25 mouse cellular contexts compared by ENCODE assay signal in genomic region chr17:34937960-34938505, GRCm38 (mm10). TPM values are rescaled to one million over a fixed set of nuclear protein-coding genes. Genes with fewer than 3 reads are reported as not detected.
DNase-seq lines count a peak whose midpoint lies in the region; ATAC-seq and TF ChIP-seq lines count a peak whose summit lies in the region.
"Had no signal": no experiment of that assay in that cellular context is flagged by ENCODE, and none has a peak within 500 bp of the region (broad histone marks: within the 10 kb centered on the region; RNA-seq: fewer than 3 reads in every experiment).

No protein-coding gene starts in this region.

- no peak for TF ChIP-seq CTCF in kidney, postnatal 0 days (IDR thresholded peaks at IDR 0.05; ENCODE audit: low read depth)

- no peak overlapping the region for H3K4me2 ChIP-seq in kidney, embryonic 14.5 days (replicated peaks; ENCODE audit: low read depth, low read length)
- no peak overlapping the region for H3K4me2 ChIP-seq in kidney, postnatal 0 days (ENCODE audit: low read length)
- H3K4me2 ChIP-seq: forebrain, embryonic 15.5 days; limb, embryonic 15.5 days had no signal

- 0 out of 2 replicates have a peak, but pooled peaks cover 5% of the 10 kb centered on the region for H3K4me1 ChIP-seq in kidney, embryonic 14.5 days (ENCODE audit: control insufficient read depth, insufficient read depth, low read length)
- H3K4me1 ChIP-seq in kidney, postnatal 0 days (replicated peaks; ENCODE audit: insufficient read depth, low read length): 0 out of 2 replicates have a peak, but pooled peaks cover 5% of the 10 kb centered on the region

- WGBS in kidney, embryonic 14.5 days: 87% methylated on average over 6 of the region's 6 CpGs
- WGBS in kidney, postnatal 0 days: 75% methylated on average over 6 of the region's 6 CpGs

- H3K9me3 ChIP-seq in kidney, embryonic 14.5 days (ENCODE audit: control insufficient read depth, low read length): no peaks in the 10 kb centered on the region
- H3K9me3 ChIP-seq in kidney, postnatal 0 days (replicated peaks; ENCODE audit: low read length): no peaks in the 10 kb centered on the region
- H3K9me3 ChIP-seq: forebrain, embryonic 15.5 days; limb, embryonic 15.5 days had no signal

- peaks cover 9% of the 10 kb centered on the region; the same call in 1 of the 2 replicates for H3K36me3 ChIP-seq in kidney, embryonic 14.5 days (ENCODE audit: control insufficient read depth, insufficient read depth, low read length)
- peaks cover 4% of the 10 kb centered on the region; the same call in 1 of the 2 replicates for H3K36me3 ChIP-seq in kidney, postnatal 0 days (ENCODE audit: insufficient read depth, low read length)

- no peaks in the 10 kb centered on the region for H3K27me3 ChIP-seq in kidney, embryonic 14.5 days (ENCODE audit: control insufficient read depth, insufficient read depth, low read length)
- no peaks in the 10 kb centered on the region for H3K27me3 ChIP-seq in kidney, postnatal 0 days (ENCODE audit: insufficient read depth, low read length)
- H3K27me3 ChIP-seq: forebrain, embryonic 15.5 days; limb, embryonic 15.5 days had no signal

- peak; percentile 80 to 86 for DNase-seq in kidney, adult 8-10 months
- peak; percentile 53 for DNase-seq in NIH3T3 (ENCODE audit: low read depth)
- no peak for DNase-seq in kidney, postnatal 0 days (ENCODE audit: low spot score)
- DNase-seq in adrenal gland, postnatal 25 days: no peak
- no peak for DNase-seq in cerebellum, postnatal 10 days
- DNase-seq: adrenal gland, adult 2 months; cerebellum, adult 9-11 months; gastrocnemius, postnatal 14 days; layer of hippocampus, postnatal 36 days; right cerebral cortex, postnatal 25 days had no signal

- H3K9ac ChIP-seq in kidney, embryonic 14.5 days (ENCODE audit: low read depth, low read length): no peak overlapping the region
- H3K9ac ChIP-seq in kidney, postnatal 0 days (ENCODE audit: low read depth, low read length): no peak overlapping the region
- H3K9ac ChIP-seq: forebrain, embryonic 15.5 days; limb, embryonic 15.5 days had no signal

- ATAC-seq in kidney, embryonic 14.5 days (ENCODE audit: low FRiP score, low TSS enrichment): no peak
- peak; percentile 67 for ATAC-seq in kidney, postnatal 0 days (replicated peaks; ENCODE audit: low FRiP score, low read depth)
- ATAC-seq in megakaryocyte progenitor cell, adult 5-6 weeks (replicated peaks; ENCODE audit: poor library complexity): peak; percentile 76
- ATAC-seq: forebrain, embryonic 15.5 days; lung, postnatal 0 days; midbrain, embryonic 16.5 days had no signal

- no peak overlapping the region for H3K4me3 ChIP-seq in kidney, embryonic 14.5 days (ENCODE audit: low read length)
- H3K4me3 ChIP-seq in kidney, postnatal 0 days (replicated peaks; ENCODE audit: low read depth, low read length): no peak overlapping the region
- H3K4me3 ChIP-seq: forebrain, embryonic 15.5 days; limb, embryonic 15.5 days had no signal

- no peak overlapping the region for H3K27ac ChIP-seq in kidney, embryonic 14.5 days (ENCODE audit: low read depth, low read length)
- no peak overlapping the region for H3K27ac ChIP-seq in kidney, postnatal 0 days
- H3K27ac ChIP-seq: forebrain, embryonic 15.5 days; limb, embryonic 15.5 days had no signal

RNA-seq across cellular contexts. Expression of gene Neu1, which starts 7.0 kb away (rescaled TPM):
- 19.6 and 23.2 TPM in 2 replicates for polyA plus RNA-seq in kidney, embryonic 14.5 days (2014; fragmentation: Nextera tagmentation; extraction: Ambion mirVana)
- 92.0 and 101 TPM in 2 replicates for polyA plus RNA-seq in kidney, postnatal 0 days (2015; fragmentation: Nextera tagmentation; extraction: Ambion mirVana)
- 21.6 and 24.5 TPM in 2 replicates for total RNA-seq in megakaryocyte progenitor cell, adult 5-6 weeks (2015)
- 28.4 and 29.8 TPM in 2 replicates for total RNA-seq in megakaryocyte progenitor cell, adult 5-6 weeks (2017)
- 26.1 and 27.6 TPM in 2 replicates for total RNA-seq in adrenal gland, postnatal 25 days (2021)

RNA-seq across cellular contexts. Expression of gene Hspa1b, which starts 21.0 kb away (rescaled TPM):
- 0.54 and 0.80 TPM in 2 replicates for polyA plus RNA-seq in kidney, embryonic 14.5 days (2014; fragmentation: Nextera tagmentation; extraction: Ambion mirVana)
- polyA plus RNA-seq in kidney, postnatal 0 days (2015; fragmentation: Nextera tagmentation; extraction: Ambion mirVana): 2.2 and 2.6 TPM in 2 replicates
- 19.3 and 27.4 TPM in 2 replicates for total RNA-seq in megakaryocyte progenitor cell, adult 5-6 weeks (2015)
- 22.7 and 24.4 TPM in 2 replicates for total RNA-seq in megakaryocyte progenitor cell, adult 5-6 weeks (2017)
- 29.0 and 79.3 TPM in 2 replicates for total RNA-seq in adrenal gland, postnatal 25 days (2021)

RNA-seq across cellular contexts. Expression of gene Slc44a4, which starts 23.8 kb away (rescaled TPM):
- polyA plus RNA-seq in kidney, embryonic 14.5 days (2014; fragmentation: Nextera tagmentation; extraction: Ambion mirVana): 5.4 and 7.7 TPM in 2 replicates
- polyA plus RNA-seq in kidney, postnatal 0 days (2015; fragmentation: Nextera tagmentation; extraction: Ambion mirVana): 24.2 and 27.3 TPM in 2 replicates
- 0.81 and 1.8 TPM in 2 replicates for total RNA-seq in megakaryocyte progenitor cell, adult 5-6 weeks (2015)
- 0.61 and 0.75 TPM in 2 replicates for total RNA-seq in megakaryocyte progenitor cell, adult 5-6 weeks (2017)
- 1.7 and 2.4 TPM in 2 replicates for total RNA-seq in adrenal gland, postnatal 25 days (2021)
- total RNA-seq: hematopoietic stem cell, adult 5-6 weeks; megakaryocyte-erythroid progenitor cell, adult 5-6 weeks had no signal
- polyA plus RNA-seq: forebrain, embryonic 15.5 days had no signal

RNA-seq across cellular contexts. Expression of gene Gm20481, which starts 31.7 kb away (rescaled TPM):
- not detected in 2 replicates for polyA plus RNA-seq in kidney, embryonic 14.5 days (2014; fragmentation: Nextera tagmentation; extraction: Ambion mirVana)
- not detected in 2 replicates for polyA plus RNA-seq in kidney, postnatal 0 days (2015; fragmentation: Nextera tagmentation; extraction: Ambion mirVana)
- not detected in 2 replicates for total RNA-seq in megakaryocyte progenitor cell, adult 5-6 weeks (2015)
- total RNA-seq in megakaryocyte progenitor cell, adult 5-6 weeks (2017): not detected in 2 replicates
- not detected in 2 replicates for total RNA-seq in adrenal gland, postnatal 25 days (2021)
- total RNA-seq: gastrocnemius, postnatal 14 days; hematopoietic stem cell, adult 5-6 weeks; layer of hippocampus, adult 18-20 months; layer of hippocampus, postnatal 36 days; left cerebral cortex, postnatal 36 days; megakaryocyte-erythroid progenitor cell, adult 5-6 weeks had no signal
- polyA plus RNA-seq: C2C12; embryonic facial prominence, embryonic 14.5 days; forebrain, embryonic 15.5 days; heart, embryonic 16.5 days; limb, embryonic 15.5 days; lung, postnatal 0 days; midbrain, embryonic 16.5 days; spleen, adult 2 months; stomach, embryonic 14.5 days had no signal

RNA-seq across cellular contexts. Expression of gene Hspa1a, which starts 33.9 kb away (rescaled TPM):
- polyA plus RNA-seq in kidney, embryonic 14.5 days (2014; fragmentation: Nextera tagmentation; extraction: Ambion mirVana): 4.3 and 4.8 TPM in 2 replicates
- polyA plus RNA-seq in kidney, postnatal 0 days (2015; fragmentation: Nextera tagmentation; extraction: Ambion mirVana): 22.4 and 23.5 TPM in 2 replicates
- 8.4 and 14.5 TPM in 2 replicates for total RNA-seq in megakaryocyte progenitor cell, adult 5-6 weeks (2015)
- total RNA-seq in megakaryocyte progenitor cell, adult 5-6 weeks (2017): 20.8 and 29.4 TPM in 2 replicates
- total RNA-seq in adrenal gland, postnatal 25 days (2021): 18.9 and 33.6 TPM in 2 replicates

Comparison
In these comparisons a context has a peak if more than half of its experiments do, and no peak if none do; other contexts are left out.
1. DNase-seq: peak in kidney, adult 8-10 months (2 of 2) and NIH3T3 (single experiment); none in kidney, postnatal 0 days (single experiment), adrenal gland, postnatal 25 days (single experiment) and cerebellum, postnatal 10 days (0 of 2).